Mouse (Mus musculus) embryonic facial prominence, embryonic 11.5 days (tissue): ENCODE results near the gene Actr3. TPM values are rescaled to one million over a fixed set of nuclear protein-coding genes. Genes with fewer than 3 reads are reported as not detected.

Experiments
- ATAC-seq: fragments of 200-750 bp; cut with Nextera tagmentation; replicated peaks from 2 replicates; pipeline ENCODE4 v1.8.0; 2017; ENCODE audit warnings: low read depth; ENCODE audit not compliant: insufficient number of reproducible peaks, low FRiP score, low TSS enrichment
- DNase-seq: peaks from one replicate; pipeline ENCODE4 v3.0.0-alpha.2; 2015; ENCODE audit warnings: low spot score
- H3K27ac ChIP-seq: fragments of 300-500 bp; sonication (generic); replicated peaks from 2 replicates; pipeline ENCODE4 v1.5.1; 2014; ENCODE audit warnings: mild to moderate bottlenecking, low read depth, low read length, control low read depth
- H3K27me3 ChIP-seq: fragments of 300-500 bp; sonication (generic); 2 replicates; pipeline ENCODE4 v1.6.1; 2014; ENCODE audit warnings: mild to moderate bottlenecking, low read length, moderate library complexity, mixed read lengths; ENCODE audit not compliant: control insufficient read depth, insufficient read depth
- H3K36me3 ChIP-seq: fragments of 300-500 bp; sonication (generic); replicated peaks from 2 replicates; pipeline ENCODE4 v1.6.1; 2014; ENCODE audit warnings: low read depth, mild to moderate bottlenecking, low read length, moderate library complexity, mixed read lengths; ENCODE audit not compliant: control insufficient read depth, insufficient read depth
- H3K4me1 ChIP-seq: fragments of 300-500 bp; sonication (generic); 2 replicates; pipeline ENCODE4 v1.6.1; 2014; ENCODE audit warnings: low read length, mixed read lengths; ENCODE audit not compliant: control insufficient read depth, insufficient read depth
- H3K4me2 ChIP-seq: fragments of 300-500 bp; sonication (generic); 2 replicates; pipeline ENCODE4 v1.6.1; 2014; ENCODE audit warnings: low read depth, mild to moderate bottlenecking, control low read depth, low read length, moderate library complexity
- H3K4me3 ChIP-seq: fragments of 300-500 bp; sonication (generic); 2 replicates; pipeline ENCODE4 v1.5.1; 2014; ENCODE audit warnings: low read depth, low read length, control low read depth
- H3K9ac ChIP-seq: fragments of 300-500 bp; sonication (generic); replicated peaks from 2 replicates; pipeline ENCODE4 v1.6.1; 2014; ENCODE audit warnings: mild to moderate bottlenecking, control low read depth, low read length
- H3K9me3 ChIP-seq: fragments of 300-500 bp; sonication (generic); replicated peaks from 2 replicates; pipeline ENCODE4 v1.6.1; 2016; ENCODE audit warnings: mild to moderate bottlenecking, low read length, inconsistent platforms, mixed read lengths; ENCODE audit not compliant: control insufficient read depth
- WGBS: fragments of 180-500 bp; shearing (Covaris S2); extraction: QIAGEN DNeasy Blood & Tissue Kit; methylation state at CpG from one replicate; pipeline ENCODE4 v1.1.7; 2014; 5-methylcytosine and 5-hydroxymethylcytosine counted together
- polyA plus RNA-seq: library from polyadenylated mRNA; unstranded; fragments of >200 nt; fragmentation: Nextera tagmentation; extraction: Ambion mirVana; gene quantifications from 2 replicates; pipeline ENCODE4 v1.2.1, GENCODE M21; 2014

Gene Actr3
- polyA plus RNA-seq, 1 experiment from 2014 or later, result 266 TPM

GRCm38 (mm10) chr1:125435018-125435368, 534 bp downstream of the Actr3 start:
- peak overlapping the region; percentile 95 for H3K27ac ChIP-seq
- no peaks in the 10 kb centered on the region for H3K4me1 ChIP-seq
- ATAC-seq, result no peak
- H3K9ac ChIP-seq, result peak overlapping the region; percentile 90
- H3K36me3 ChIP-seq, result no peaks in the 10 kb centered on the region
- peak overlapping the region; percentile 71 for H3K4me3 ChIP-seq
- peak overlapping the region; percentile 10 for H3K4me2 ChIP-seq
- 0% methylated on average over 22 of the region's 23 CpGs for WGBS
- H3K9me3 ChIP-seq, result no peaks in the 10 kb centered on the region
- DNase-seq, result no peak
- H3K27me3 ChIP-seq, result no peaks in the 10 kb centered on the region

GRCm38 (mm10) chr1:125434485-125435001, 984 bp downstream of the Actr3 start:
- Histone ChIP-seq H3K9ac (peak overlapping the region; percentile 90), H3K4me3 (peak overlapping the region; percentile 71), H3K36me3 (no peaks in the 10 kb centered on the region), H3K4me1 (no peaks in the 10 kb centered on the region), H3K27ac (peak overlapping the region; percentile 95), H3K4me2 (peak overlapping the region; percentile 23), H3K9me3 (no peaks in the 10 kb centered on the region), H3K27me3 (no peaks in the 10 kb centered on the region)
- DNase-seq (peak; percentile 57), ATAC-seq (no peak)
- under 1% methylated on average over 25 of the region's 25 CpGs for WGBS

GRCm38 (mm10) chr1:125431286-125431685, 4.2 kb downstream of the Actr3 start:
- no peak overlapping the region for H3K4me3 ChIP-seq
- H3K9ac ChIP-seq, result no peak overlapping the region
- no peaks in the 10 kb centered on the region for H3K4me1 ChIP-seq
- DNase-seq (no peak), ATAC-seq (no peak)
- H3K9me3 ChIP-seq, result no peaks in the 10 kb centered on the region
- no peak overlapping the region for H3K4me2 ChIP-seq
- 84% methylated on average over 4 of the region's 4 CpGs for WGBS
- H3K36me3 ChIP-seq, result no peaks in the 10 kb centered on the region
- H3K27ac ChIP-seq, result no peak overlapping the region
- no peaks in the 10 kb centered on the region for H3K27me3 ChIP-seq

GRCm38 (mm10) chr1:125430737-125431136, 4.8 kb downstream of the Actr3 start:
- WGBS, result 73% methylated on average over 7 of the region's 7 CpGs
- no peak for ATAC-seq
- no peak overlapping the region for H3K4me3 ChIP-seq

GRCm38 (mm10) chr1:125429984-125430383, 5.5 kb downstream of the Actr3 start:
- 87% methylated on average over 4 of the region's 4 CpGs for WGBS
- Histone ChIP-seq H3K36me3 (no peaks in the 10 kb centered on the region), H3K27ac (no peak overlapping the region), H3K4me3 (no peak overlapping the region), H3K4me1 (no peaks in the 10 kb centered on the region), H3K9me3 (no peaks in the 10 kb centered on the region), H3K4me2 (no peak overlapping the region), H3K27me3 (no peaks in the 10 kb centered on the region), H3K9ac (no peak overlapping the region)
- ATAC-seq (no peak), DNase-seq (no peak)

More at GRCm38 (mm10) chr1:125430737-125431136, 4.8 kb downstream of the Actr3 start:
- no peak overlapping the region for H3K27ac ChIP-seq
- DNase-seq, result no peak
- no peaks in the 10 kb centered on the region for H3K36me3 ChIP-seq
- no peaks in the 10 kb centered on the region for H3K4me1 ChIP-seq
- no peak overlapping the region for H3K4me2 ChIP-seq
- H3K9me3 ChIP-seq, result no peaks in the 10 kb centered on the region
- H3K27me3 ChIP-seq, result no peaks in the 10 kb centered on the region
- H3K9ac ChIP-seq, result no peak overlapping the region

GRCm38 (mm10) chr1:125428315-125428714, 7.2 kb downstream of the Actr3 start:
- Histone ChIP-seq H3K9ac (no peak overlapping the region), H3K4me2 (no peak overlapping the region), H3K4me3 (no peak overlapping the region), H3K9me3 (no peaks in the 10 kb centered on the region), H3K36me3 (no peaks in the 10 kb centered on the region), H3K4me1 (no peaks in the 10 kb centered on the region), H3K27me3 (no peaks in the 10 kb centered on the region), H3K27ac (no peak overlapping the region)
- no peak for DNase-seq
- no peak for ATAC-seq
- 64% methylated on average over 2 of the region's 2 CpGs for WGBS

GRCm38 (mm10) chr1:125426387-125427045, 9.0 kb downstream of the Actr3 start:
- no peaks in the 10 kb centered on the region for H3K9me3 ChIP-seq
- H3K27me3 ChIP-seq, result no peaks in the 10 kb centered on the region
- no peak overlapping the region for H3K27ac ChIP-seq
- H3K9ac ChIP-seq, result no peak overlapping the region
- H3K4me2 ChIP-seq, result no peak overlapping the region
- DNase-seq (no peak), ATAC-seq (no peak)
- 77% methylated on average over 2 of the region's 2 CpGs for WGBS
- H3K4me3 ChIP-seq, result no peak overlapping the region
- no peaks in the 10 kb centered on the region for H3K36me3 ChIP-seq
- no peaks in the 10 kb centered on the region for H3K4me1 ChIP-seq

- 71% methylated on average over 2 of the region's 2 CpGs for WGBS
- Histone ChIP-seq H3K27ac (no peak overlapping the region), H3K4me3 (no peak overlapping the region), H3K9ac (no peak overlapping the region), H3K4me2 (no peak overlapping the region), H3K4me1 (no peaks in the 10 kb centered on the region), H3K9me3 (no peaks in the 10 kb centered on the region), H3K27me3 (no peaks in the 10 kb centered on the region), H3K36me3 (no peaks in the 10 kb centered on the region)
- DNase-seq (no peak), ATAC-seq (no peak)
These were observed 15.6 kb downstream of the Actr3 start for GRCm38 (mm10) chr1:125419906-125420305.
